Mouse (Mus musculus): ENCODE results near the gene Atp6v1g1. TPM values are rescaled to one million over a fixed set of nuclear protein-coding genes. Genes with fewer than 3 reads are reported as not detected.

Gene Atp6v1g1
- polyA plus RNA-seq, 1 experiment from 2014 or later: 290 TPM

DNA sequence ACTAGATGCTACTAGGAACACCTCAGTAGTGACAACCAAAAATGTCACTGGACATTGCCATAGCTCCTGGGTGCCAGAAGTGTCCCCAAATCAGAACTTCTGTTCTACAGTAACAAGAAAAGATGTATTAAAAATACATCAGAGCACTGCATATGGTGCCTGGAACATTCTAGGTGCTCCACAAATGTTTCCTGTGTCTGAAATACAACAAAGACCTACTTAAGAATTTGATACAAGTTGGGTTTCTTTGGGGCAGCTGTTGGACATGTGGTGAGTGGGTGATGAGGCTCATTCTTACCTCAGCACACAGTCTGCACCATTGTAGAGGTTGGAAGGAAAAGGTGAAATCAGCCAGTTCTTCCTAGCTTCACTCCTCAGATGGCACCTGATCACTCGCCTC is 8.3 kb downstream of the Atp6v1g1 start:
- no peak for DNase-seq (ENCODE audit: low spot score)
- Histone ChIP-seq H3K27me3 (ENCODE audit: low read depth, poor library complexity, severe bottlenecking) (peaks cover 3% of the 10 kb centered on the region; the same call in 1 of the 2 replicates), H3K4me3 (no peak overlapping the region), H3K36me3 (peaks cover 58% of the 10 kb centered on the region), H3K9me3 (replicated peaks) (no peaks in the 10 kb centered on the region), H3K4me1 (peaks cover 48% of the 10 kb centered on the region), H3K27ac (replicated peaks) (no peak overlapping the region)
- WGBS: 87% methylated on average over 1 of the region's 1 CpGs

DNA sequence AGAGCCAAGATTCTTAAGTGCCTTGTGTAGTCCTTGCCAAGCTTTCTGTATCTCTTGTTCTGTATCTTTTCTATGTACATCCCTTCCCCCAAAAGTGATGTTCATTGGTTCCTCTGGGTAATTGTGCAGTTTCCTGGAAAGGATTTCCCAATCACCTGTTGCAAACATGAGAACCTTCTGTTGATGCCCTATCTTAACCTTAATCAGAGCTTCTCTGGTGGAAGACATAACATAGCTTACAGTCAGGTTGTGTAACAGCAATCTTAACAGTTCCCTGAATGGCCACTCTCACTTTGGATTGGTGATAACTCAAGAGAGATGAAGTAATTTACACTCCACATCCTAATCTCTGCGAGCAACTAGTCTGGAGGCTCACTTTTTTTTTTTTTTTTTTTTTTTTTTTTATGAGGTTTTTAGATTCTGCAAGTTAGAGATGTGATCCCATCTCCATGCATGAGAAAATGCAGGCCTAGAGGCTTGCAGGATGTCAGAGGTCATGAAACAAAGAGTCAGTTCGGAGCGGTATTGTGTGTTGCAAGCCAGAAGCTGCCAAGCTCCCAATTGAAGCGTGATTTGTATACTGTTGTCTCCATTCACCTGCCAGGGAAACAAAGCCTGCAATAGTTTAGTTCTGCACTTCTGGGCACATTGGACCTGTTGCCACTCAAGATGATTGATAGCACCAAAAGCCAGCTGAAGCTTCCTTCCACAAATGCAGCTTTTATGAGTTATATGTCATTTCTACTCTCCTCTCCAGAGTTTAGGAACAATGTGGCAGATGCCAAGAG is 9.4 kb downstream of the Atp6v1g1 start:
- WGBS: 46% methylated on average over 4 of the region's 4 CpGs
- DNase-seq (ENCODE audit: low spot score): no peak
- H3K27me3 ChIP-seq (ENCODE audit: low read depth, poor library complexity, severe bottlenecking): peaks cover 3% of the 10 kb centered on the region; the same call in 1 of the 2 replicates
- H3K9me3 ChIP-seq (replicated peaks): no peaks in the 10 kb centered on the region
- peaks cover 59% of the 10 kb centered on the region for H3K4me1 ChIP-seq
- no peak overlapping the region for H3K4me3 ChIP-seq
- peak overlapping the region; percentile 58; the same call in 1 of the 2 replicates for H3K27ac ChIP-seq (replicated peaks)
- peaks cover 47% of the 10 kb centered on the region for H3K36me3 ChIP-seq

DNA sequence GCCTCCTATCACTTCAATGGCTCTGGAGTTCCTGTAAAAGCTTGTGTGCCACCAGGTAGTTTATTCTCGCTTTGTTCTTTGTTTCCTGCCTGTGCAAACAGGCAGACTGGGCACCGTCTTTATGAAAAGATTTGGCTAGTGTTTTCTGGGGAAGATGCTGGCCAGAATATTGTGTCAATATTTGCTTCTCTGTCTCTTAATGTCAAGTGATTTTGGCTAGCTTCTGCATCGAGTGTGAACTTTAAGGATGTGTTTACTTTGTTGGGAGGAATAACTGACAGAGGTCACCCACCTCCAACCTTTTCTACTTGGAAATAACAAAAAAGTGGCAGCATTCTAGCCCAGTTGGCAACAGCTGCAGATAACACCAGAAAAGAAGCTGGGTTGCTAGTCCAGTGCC is 10.0 kb downstream of the Atp6v1g1 start:
- Histone ChIP-seq H3K4me3 (no peak overlapping the region), H3K9me3 (replicated peaks) (no peaks in the 10 kb centered on the region), H3K27ac (replicated peaks) (0 out of 2 replicates have a peak overlapping the region, but pooled peaks have one; percentile 50), H3K4me1 (peaks cover 65% of the 10 kb centered on the region), H3K27me3 (ENCODE audit: low read depth, poor library complexity, severe bottlenecking) (peaks cover 3% of the 10 kb centered on the region; the same call in 1 of the 2 replicates), H3K36me3 (peaks cover 41% of the 10 kb centered on the region)
- WGBS: 51% methylated on average over 3 of the region's 3 CpGs
- no peak for DNase-seq (ENCODE audit: low spot score)

DNA sequence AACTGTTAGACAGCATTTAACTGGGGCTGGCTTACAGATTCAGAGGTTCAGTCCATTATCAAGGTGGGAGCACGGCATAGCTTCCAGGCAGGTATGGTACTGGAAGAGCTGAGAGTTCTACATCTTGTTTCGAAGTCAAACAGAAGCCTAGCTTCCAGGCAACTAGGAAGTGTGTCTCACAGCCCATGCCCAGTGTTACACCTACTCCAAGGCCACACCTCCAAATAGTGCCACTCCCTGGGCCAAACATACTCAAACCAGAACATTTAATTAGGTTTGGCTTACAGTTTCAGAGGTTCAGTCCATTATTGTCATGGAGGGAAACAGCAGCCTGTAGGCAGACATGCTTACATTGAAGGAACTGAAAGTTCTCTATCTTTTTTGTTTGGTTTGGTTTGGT is 10.5 kb downstream of the Atp6v1g1 start:
- peaks cover 70% of the 10 kb centered on the region for H3K4me1 ChIP-seq
- H3K36me3 ChIP-seq: peaks cover 36% of the 10 kb centered on the region
- H3K9me3 ChIP-seq (replicated peaks): no peaks in the 10 kb centered on the region
- H3K27me3 ChIP-seq (ENCODE audit: low read depth, poor library complexity, severe bottlenecking): peaks cover 3% of the 10 kb centered on the region; the same call in 1 of the 2 replicates
- no peak overlapping the region for H3K4me3 ChIP-seq
- WGBS: 93% methylated on average over 2 of the region's 2 CpGs
- peak overlapping the region; percentile 50; the same call in 1 of the 2 replicates for H3K27ac ChIP-seq (replicated peaks)
- DNase-seq (ENCODE audit: low spot score): no peak

DNA sequence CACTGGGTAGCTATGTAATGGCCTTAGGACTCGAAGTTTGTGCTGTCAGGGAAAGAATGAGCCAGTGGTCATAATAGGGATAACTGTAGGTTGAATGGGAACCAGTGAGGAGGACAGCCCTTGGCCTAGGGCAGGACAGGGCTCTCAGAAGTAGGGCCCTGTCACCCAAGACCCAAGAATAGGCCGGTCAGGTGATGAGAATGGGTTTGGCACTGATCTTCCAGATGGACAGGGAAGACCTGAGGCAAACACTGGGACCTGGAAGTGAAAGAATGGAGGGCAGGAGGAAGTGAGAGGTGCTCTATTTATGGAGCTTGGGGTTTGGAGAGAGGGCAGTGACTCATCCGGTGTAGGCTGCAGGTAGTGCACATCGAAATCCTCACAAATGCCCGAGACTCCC is 12.1 kb downstream of the Atp6v1g1 start:
- peaks cover 22% of the 10 kb centered on the region for H3K36me3 ChIP-seq
- H3K9me3 ChIP-seq (replicated peaks): no peaks in the 10 kb centered on the region
- peaks cover 86% of the 10 kb centered on the region for H3K4me1 ChIP-seq
- DNase-seq (ENCODE audit: low spot score): no peak
- no peak overlapping the region for H3K4me3 ChIP-seq
- H3K27ac ChIP-seq (replicated peaks): peak overlapping the region; percentile 10; the same call in 1 of the 2 replicates
- H3K27me3 ChIP-seq (ENCODE audit: low read depth, poor library complexity, severe bottlenecking): peaks cover 7% of the 10 kb centered on the region; the same call in 1 of the 2 replicates
- WGBS: 68% methylated on average over 5 of the region's 5 CpGs

DNA sequence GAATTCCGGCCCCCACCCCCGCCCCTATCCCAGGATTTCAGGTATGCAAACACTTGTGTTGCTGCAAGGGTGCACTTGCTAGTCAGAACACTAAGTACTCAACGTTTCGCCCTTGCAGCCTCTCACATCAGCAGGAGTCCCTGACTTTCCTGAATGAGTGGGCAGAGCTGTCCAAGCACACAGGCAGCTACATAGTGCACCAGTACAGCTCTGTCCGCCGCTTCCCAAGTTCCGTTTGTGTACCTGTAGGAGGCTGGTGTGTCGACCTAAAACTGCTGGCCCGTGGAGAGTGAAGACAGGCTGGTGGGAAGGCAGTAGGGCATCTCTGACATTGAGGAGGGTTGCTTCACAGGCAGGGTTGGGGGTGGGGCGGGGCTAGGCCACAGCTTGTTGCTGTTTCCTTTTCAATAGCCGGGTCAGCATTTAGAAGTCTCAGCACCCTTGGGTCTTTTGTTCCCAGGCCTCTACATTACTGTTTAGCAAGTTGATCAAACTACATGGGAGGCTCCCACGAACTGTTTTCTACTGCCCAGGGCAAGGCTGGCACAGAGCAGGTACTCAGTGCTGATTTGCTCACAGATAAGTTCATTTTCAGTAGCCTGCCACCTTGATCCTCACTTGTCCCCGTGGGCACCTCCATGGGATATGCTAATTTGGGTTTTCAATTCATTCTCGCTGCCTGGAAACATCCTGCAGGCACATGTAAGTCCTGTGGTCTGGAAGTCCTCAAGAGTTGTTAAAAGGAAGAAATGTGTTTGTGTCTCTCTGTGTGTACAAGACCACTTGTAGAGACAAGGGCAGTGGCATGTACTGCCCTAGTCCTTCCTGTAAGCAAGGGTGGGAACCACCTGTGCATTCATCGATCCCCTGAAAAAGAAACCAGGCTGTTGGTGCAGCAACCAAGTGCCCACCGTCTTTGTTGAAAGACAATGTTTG is 12.8 kb downstream of the Atp6v1g1 start:
- peaks cover 86% of the 10 kb centered on the region for H3K4me1 ChIP-seq
- no peak for DNase-seq (ENCODE audit: low spot score)
- 21% methylated on average over 16 of the region's 16 CpGs for WGBS
- peak overlapping the region; percentile 95 for H3K27ac ChIP-seq (replicated peaks)
- peaks cover 7% of the 10 kb centered on the region; the same call in 1 of the 2 replicates for H3K27me3 ChIP-seq (ENCODE audit: low read depth, poor library complexity, severe bottlenecking)
- peak overlapping the region; percentile 72 for H3K4me3 ChIP-seq
- no peaks in the 10 kb centered on the region for H3K9me3 ChIP-seq (replicated peaks)
- H3K36me3 ChIP-seq: peaks cover 15% of the 10 kb centered on the region

DNA sequence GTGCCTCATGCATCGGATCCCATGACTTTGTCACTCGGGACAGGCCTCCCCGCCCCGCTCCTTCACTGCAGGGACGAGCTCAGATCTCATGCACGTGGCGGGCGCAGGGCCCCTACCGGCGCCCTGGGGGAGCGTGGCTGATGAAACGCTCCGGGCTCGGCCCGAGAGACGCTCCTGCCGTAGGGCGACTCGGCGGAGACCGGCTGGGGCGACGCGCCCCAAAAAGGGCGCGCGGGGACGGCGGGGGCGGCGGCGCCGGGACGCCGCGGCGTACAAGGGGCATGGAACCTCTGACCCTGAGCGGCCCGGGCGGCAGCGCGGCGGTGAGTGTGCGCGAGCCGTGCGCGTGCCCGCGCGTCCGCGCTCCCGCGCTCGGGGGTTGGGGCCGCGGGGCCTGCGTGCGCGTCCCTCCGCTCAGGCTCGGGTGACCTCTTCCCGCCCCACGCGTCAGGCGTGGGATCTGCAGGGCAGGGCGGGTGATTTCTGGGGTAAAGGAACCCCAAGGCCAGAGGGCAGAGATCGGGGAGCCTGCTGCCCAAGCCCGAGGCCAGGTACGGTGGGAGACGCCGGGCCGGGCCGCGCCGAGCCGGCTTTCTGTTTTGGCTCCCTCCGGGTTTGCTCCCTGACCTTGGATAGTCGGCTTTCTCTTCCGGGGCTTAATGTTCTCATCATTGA is 14.0 kb downstream of the Atp6v1g1 start, which contains the start of gene Tmem268:
TSS of gene Tmem268 (plus strand) at position 375 of the 675 bp plus-strand sequence.
- Histone ChIP-seq H3K9me3 (replicated peaks) (no peaks in the 10 kb centered on the region), H3K36me3 (peaks cover 7% of the 10 kb centered on the region; the same call in 1 of the 2 replicates), H3K4me3 (peak within 1 kb of the TSS; percentile 72), H3K27me3 (ENCODE audit: low read depth, poor library complexity, severe bottlenecking) (peaks cover 7% of the 10 kb centered on the region; the same call in 1 of the 2 replicates), H3K4me1 (peaks cover 79% of the 10 kb centered on the region), H3K27ac (replicated peaks) (peak within 1 kb of the TSS; percentile 95)
- WGBS: under 1% methylated on average over 77 of the region's 81 CpGs
- DNase-seq (ENCODE audit: low spot score): peak; percentile 82

DNA sequence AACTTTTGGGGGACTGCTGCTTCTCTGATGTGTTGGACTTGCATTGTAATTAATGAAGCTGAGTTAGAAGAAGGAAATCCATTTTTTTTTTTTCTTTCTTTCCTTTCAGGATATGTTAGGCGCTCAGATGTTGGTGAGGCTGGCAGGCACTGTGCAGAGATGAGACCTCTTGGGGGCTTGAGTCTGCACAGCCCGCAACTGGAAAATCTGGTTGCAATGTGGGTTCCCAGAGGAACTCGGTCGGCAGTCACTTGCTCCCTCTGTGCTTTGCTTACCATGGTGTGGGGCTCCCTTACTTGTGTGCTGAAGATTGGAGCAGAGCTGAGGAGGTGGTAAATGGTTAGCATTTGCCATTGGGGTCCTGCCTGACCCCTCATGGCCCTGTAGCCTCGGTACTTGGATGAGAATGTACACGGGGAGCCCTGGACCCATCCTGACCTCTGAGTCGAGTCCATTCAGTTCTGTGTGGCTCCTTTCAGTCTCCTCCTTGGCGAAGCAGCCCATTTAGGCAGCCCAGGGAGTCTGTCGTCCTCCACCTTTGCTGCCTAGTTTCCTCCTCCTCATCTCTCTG is 14.6 kb downstream of the Atp6v1g1 start:
- no peaks in the 10 kb centered on the region for H3K9me3 ChIP-seq (replicated peaks)
- H3K36me3 ChIP-seq: 0 out of 2 replicates have a peak, but pooled peaks cover 5% of the 10 kb centered on the region
- H3K4me3 ChIP-seq: peak overlapping the region; percentile 72
- peak; percentile 35 for DNase-seq (ENCODE audit: low spot score)
- WGBS: 43% methylated on average over 9 of the region's 9 CpGs
- H3K4me1 ChIP-seq: peaks cover 72% of the 10 kb centered on the region
- peaks cover 7% of the 10 kb centered on the region; the same call in 1 of the 2 replicates for H3K27me3 ChIP-seq (ENCODE audit: low read depth, poor library complexity, severe bottlenecking)
- peak overlapping the region; percentile 95 for H3K27ac ChIP-seq (replicated peaks)

DNA sequence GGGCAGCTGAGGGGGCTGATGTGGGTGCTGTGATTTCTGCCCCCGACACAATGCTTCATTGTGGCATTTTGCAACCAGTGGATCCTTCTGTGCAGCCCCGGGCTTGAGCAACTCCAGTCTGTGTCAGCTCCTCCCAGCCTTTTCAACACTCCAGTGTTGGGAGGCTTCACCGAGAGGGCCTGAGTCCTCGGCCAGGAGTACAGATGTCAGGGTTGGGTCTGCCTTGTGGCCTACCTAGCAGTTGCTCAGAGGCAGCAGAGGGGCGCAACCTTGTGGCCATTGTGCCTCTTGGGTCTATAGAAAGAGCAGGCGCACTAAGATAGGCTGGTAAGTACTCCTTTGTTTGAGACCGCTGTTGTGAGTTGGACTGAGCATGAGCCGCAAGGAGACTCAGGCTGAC is 15.5 kb downstream of the Atp6v1g1 start:
- H3K27me3 ChIP-seq (ENCODE audit: low read depth, poor library complexity, severe bottlenecking): peaks cover 7% of the 10 kb centered on the region; the same call in 1 of the 2 replicates
- peaks cover 63% of the 10 kb centered on the region for H3K4me1 ChIP-seq
- H3K4me3 ChIP-seq: 0 out of 2 replicates have a peak overlapping the region, but pooled peaks have one; percentile 9
- H3K36me3 ChIP-seq: 0 out of 2 replicates have a peak, but pooled peaks cover 8% of the 10 kb centered on the region
- no peaks in the 10 kb centered on the region for H3K9me3 ChIP-seq (replicated peaks)
- peak overlapping the region; percentile 95 for H3K27ac ChIP-seq (replicated peaks)
- peak; percentile 47 for DNase-seq (ENCODE audit: low spot score)
- WGBS: 52% methylated on average over 8 of the region's 8 CpGs

DNA sequence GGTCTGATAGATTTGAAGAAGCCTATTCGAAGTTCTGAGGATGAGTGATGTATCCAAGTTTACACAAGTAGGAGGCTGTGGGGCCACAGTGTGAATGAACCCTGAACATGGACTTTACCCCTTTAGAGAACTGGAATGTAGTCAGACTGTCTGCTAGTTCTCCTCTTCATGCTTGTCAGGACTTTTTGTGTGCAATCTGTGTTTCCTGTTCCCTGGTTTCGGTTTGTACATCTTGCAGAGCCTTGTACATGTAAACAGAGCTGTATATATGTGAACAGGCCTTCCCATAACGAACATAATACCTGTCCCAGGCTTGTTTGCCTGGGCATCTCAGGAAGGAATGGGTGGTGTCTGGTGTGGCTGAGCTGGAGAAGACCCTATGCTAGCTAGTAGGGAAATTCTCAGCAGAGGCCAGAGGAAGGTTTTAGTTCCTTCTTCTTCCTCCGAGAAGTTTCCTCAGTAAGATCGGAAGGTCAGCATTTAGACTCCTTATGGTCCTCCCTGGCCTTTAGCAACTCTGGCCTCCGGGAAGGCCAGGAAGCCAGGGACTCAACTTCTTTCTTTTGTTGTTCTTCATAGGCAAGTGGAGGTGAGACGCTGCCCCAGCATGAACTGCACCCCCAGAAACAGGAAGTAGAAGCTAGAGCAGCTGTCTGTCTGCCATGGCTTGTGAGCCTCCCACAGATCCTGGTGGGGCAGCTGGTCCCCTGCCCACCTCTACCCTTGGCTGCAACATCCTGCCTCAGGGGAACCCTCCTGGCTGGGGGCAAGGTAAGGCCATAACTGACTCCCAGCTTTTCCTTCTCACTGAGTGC is 17.5 kb downstream of the Atp6v1g1 start:
- 83% methylated on average over 7 of the region's 7 CpGs for WGBS
- Histone ChIP-seq H3K36me3 (peaks cover 21% of the 10 kb centered on the region; the same call in 1 of the 2 replicates), H3K27ac (replicated peaks) (no peak overlapping the region), H3K4me1 (peaks cover 46% of the 10 kb centered on the region), H3K27me3 (ENCODE audit: low read depth, poor library complexity, severe bottlenecking) (peaks cover 7% of the 10 kb centered on the region; the same call in 1 of the 2 replicates), H3K9me3 (replicated peaks) (no peaks in the 10 kb centered on the region), H3K4me3 (no peak overlapping the region)
- DNase-seq (ENCODE audit: low spot score): no peak

DNA sequence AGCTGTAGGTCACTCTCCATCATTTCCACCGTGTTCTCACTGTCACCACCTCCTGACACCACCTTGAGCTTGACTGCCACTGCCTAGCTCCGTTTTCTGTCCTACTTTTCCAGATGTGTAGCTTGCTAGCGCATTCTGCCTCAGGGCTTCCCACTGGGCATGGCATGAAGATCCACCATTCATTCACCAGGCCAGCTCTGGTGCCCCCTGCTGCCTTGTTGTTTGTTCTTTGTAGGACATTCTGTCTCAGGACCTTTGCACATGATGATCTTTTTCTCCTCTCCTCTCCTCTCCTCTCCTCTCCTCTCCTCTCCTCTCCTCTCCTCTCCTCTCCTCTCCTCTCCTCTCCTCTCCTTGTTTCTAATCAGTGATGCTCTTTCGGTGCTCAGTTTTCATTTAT is 18.2 kb downstream of the Atp6v1g1 start:
- Histone ChIP-seq H3K27ac (replicated peaks) (no peak overlapping the region), H3K4me1 (peaks cover 39% of the 10 kb centered on the region), H3K4me3 (no peak overlapping the region), H3K9me3 (replicated peaks) (no peaks in the 10 kb centered on the region), H3K27me3 (ENCODE audit: low read depth, poor library complexity, severe bottlenecking) (peaks cover 5% of the 10 kb centered on the region; the same call in 1 of the 2 replicates), H3K36me3 (peaks cover 21% of the 10 kb centered on the region; the same call in 1 of the 2 replicates)
- DNase-seq (ENCODE audit: low spot score): no peak
- WGBS: 89% methylated on average over 4 of the region's 4 CpGs

All from midbrain, embryonic 10.5 days (tissue).